Mouse (Mus musculus) kidney, adult 18-20 months (tissue): Measurements from ENCODE around the gene Casp8ap2.

Experiments
- DNase-seq: peaks from one replicate; pipeline ENCODE4 v3.0.0; 2021

The Casp8ap2 gene

GRCm38 (mm10) chr4:32669825-32670224 lies 54.6 kb downstream of the Casp8ap2 start:
- no peak for DNase-seq

- no peak for DNase-seq
These were observed 58.8 kb downstream of the Casp8ap2 start for GRCm38 (mm10) chr4:32674025-32674424.

- DNase-seq: no peak
These were observed 62.2 kb downstream of the Casp8ap2 start for GRCm38 (mm10) chr4:32677471-32677870.

- no peak for DNase-seq
These were observed 65.6 kb downstream of the Casp8ap2 start for GRCm38 (mm10) chr4:32680843-32681242.

- no peak for DNase-seq
These were observed 67.2 kb downstream of the Casp8ap2 start for GRCm38 (mm10) chr4:32682471-32682870.

- DNase-seq: no peak
These were observed 67.9 kb downstream of the Casp8ap2 start for GRCm38 (mm10) chr4:32683061-32683582.
